Mouse (Mus musculus): ENCODE measurements at regions not wholly inside any gene's neighbourhood (a gene's known extent, or its start where the extent isn't known, plus 50 kb on each side); places are given as distances from the start of the nearest gene placed in this dataset.
A peak's percentile ranks its signal among the peaks of the same experiment; 100 is the strongest.

DNA sequence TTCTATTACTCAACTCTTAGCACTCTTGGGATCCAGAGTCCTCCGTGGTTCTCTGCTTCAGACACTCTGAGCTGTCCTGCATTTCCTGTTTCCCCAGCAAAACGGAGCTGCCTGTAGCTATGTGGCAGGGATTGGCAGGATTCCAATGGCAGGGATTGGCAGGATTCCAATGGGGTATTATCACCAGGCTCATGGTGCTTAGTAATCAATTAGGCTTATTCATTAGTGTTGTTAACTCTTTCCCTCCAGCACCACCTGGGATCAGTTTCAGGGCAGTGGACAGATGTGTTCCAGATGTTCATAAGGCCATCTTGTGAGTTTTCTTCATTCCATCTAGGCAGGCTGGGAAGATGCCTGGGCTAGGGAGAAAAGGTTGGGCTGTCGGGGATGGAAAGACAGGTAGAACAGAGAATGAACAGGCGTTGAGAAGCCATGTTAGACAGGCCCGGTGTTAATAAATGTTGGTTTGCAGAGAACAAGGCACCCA lies 163.5 kb downstream of the Emp1 start:
- DNase-seq (ENCODE audit: extremely low spot score in 1 of 2, low spot score in 2 of 2), result peak; percentile 35 to 39
- intact Hi-C loops (cut with DNase I), result loop anchor here (2.0 to 10.0 kb wide), 4 partner anchors 81 to 376 kb away; no protein-coding TSS in a partner anchor

DNA sequence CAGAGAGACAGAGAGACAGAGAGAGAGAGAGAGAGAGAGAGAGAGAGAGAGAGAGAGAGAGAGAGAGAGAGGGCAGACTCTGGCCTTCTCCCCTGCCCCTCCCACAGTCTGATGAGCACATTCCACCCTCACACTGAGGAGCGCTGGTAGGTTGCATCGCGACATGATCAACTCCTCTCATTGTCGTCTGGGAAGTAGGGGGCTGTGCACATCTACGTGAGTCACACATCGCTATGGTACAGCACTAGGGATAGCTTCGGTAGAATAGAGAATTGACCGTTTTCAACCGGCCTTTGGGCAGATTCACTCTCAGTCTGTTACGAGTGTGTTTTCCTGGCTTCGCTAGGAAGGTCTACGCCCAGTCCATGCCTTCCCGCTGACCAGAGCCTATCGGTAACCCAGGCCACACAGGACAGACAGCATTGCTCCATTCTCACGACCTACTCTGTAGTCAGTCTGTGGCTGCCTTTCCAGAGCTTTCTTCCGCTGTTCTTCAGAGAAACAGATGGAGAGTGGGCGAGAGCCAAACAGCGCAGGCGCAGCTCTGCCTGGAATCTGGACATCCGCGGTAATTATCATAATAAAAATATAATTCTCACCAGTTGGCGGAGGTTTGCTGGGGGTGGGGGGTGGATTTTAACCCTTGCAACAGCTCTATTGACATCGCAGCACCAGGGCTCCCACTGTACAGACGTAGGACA lies 164.3 kb downstream of the Emp1 start:
- intact Hi-C loops (cut with DNase I), result loop anchor here (1.0 to 10.0 kb wide), 5 partner anchors 82 to 376 kb away; no protein-coding TSS in a partner anchor
- H3K4me3 ChIP-seq, result no peak overlapping the region
- peak overlapping the region; percentile 91 for H3K27ac ChIP-seq
- DNase-seq (ENCODE audit: extremely low spot score in 1 of 2, low spot score in 2 of 2), result peak; percentile 63 to 71
- no peak for TF ChIP-seq CTCF (IDR thresholded peaks at IDR 0.05)

More for the DNA sequence above, 163.5 kb downstream of the Emp1 start:
- Histone ChIP-seq H3K4me3 (no peak overlapping the region), H3K27ac (peak overlapping the region; percentile 77)
- no peak for TF ChIP-seq CTCF (IDR thresholded peaks at IDR 0.05)

DNA sequence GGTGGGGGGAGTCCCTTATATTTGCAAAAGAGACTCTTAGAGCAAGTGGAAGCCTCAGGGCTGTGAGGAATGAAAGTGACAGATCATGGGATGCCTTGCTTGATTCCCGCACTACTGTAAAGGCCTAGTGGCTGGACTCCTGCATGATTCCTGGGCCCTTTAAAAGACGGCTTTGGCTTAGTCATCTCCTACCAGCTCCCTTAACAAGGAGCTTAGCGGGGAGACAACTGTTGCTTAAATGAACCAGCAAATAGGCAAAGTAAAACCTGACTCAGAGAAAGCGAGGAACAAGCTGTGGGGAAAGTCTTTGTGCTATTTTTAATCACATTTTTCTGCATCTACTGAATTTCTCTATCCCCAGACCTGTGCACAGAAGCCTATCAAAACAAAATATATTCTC lies 165.5 kb downstream of the Emp1 start:
- TF ChIP-seq CTCF (IDR thresholded peaks at IDR 0.05), result no peak
- Histone ChIP-seq H3K27ac (peak overlapping the region; percentile 91), H3K4me3 (no peak overlapping the region)
- intact Hi-C loops (cut with DNase I), result loop anchor here (1.0 to 10.0 kb wide), 5 partner anchors 83 to 374 kb away; no protein-coding TSS in a partner anchor
- peak in 1 of 2 experiments; percentile 26 for DNase-seq (ENCODE audit: extremely low spot score in 1 of 2, low spot score in 2 of 2)

DNA sequence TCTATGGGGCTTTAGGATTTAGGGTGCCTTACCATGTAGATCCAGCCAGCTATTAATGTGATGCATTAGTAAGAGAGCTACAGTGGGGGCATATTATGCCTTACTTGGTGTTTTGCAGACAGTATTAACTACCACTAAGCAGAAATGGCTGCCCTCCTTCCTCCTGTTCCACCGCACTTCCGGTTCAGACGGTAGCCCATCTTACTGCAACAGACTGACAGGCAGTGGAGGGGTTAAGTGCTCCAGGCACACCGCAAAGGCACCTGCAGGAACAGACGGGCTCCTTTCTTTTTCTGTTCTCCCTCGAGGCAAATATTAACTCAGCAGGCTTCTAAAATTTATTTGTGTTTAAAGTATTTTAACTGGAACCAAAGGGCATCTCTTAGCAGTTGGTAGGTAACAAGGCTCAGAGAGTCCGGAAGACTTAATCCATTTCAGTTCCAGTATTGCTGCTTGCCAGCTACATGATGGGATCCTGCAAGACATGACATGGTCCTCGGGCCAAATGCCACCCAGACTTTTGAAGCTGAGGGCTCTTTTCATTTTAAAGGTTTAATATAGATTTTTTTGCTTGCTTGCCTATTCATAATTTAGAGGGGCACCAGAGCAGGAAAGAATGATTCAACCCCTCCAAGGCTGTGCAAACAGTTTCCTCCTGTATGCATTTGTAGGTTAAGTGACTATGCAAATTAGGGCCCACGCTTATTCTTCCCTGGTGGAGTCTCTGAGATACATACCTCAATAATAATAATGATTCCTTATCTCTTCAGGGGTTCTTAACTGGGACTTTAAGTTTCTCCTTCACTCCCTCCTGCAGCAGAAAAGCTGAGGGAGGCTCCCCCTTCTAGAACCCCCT lies 177.7 kb downstream of the Emp1 start:
- intact Hi-C loops (cut with DNase I), result no loop called here
- DNase-seq (ENCODE audit: extremely low spot score in 1 of 2, low spot score in 2 of 2), result no peak
- Histone ChIP-seq H3K27ac (no peak overlapping the region), H3K4me3 (no peak overlapping the region)
- no peak for TF ChIP-seq CTCF (IDR thresholded peaks at IDR 0.05)

DNA sequence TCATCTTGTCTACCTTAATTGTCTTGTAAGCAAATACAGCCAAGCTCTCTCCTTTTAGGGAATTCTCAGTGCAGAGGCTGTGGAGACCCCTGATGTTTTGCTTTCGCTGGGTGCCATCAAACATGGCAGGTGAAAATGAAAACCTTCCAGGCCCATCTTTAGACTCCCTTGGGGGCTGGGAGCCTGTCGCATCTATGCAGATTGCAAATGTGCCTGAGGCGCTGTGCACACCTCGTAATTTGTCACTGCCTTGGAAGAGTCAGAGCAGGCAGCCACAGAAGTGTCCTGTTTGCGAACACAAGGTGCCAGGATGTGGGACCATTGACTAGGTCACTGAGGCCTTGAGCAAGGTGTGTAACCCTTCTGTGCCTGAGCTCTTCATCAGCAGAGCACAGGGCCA lies 179.2 kb downstream of the Emp1 start:
- intact Hi-C loops (cut with DNase I), result no loop called here
- no peak for TF ChIP-seq CTCF (IDR thresholded peaks at IDR 0.05)
- Histone ChIP-seq H3K4me3 (no peak overlapping the region), H3K27ac (no peak overlapping the region)
- DNase-seq (ENCODE audit: extremely low spot score in 1 of 2, low spot score in 2 of 2), result no peak

DNA sequence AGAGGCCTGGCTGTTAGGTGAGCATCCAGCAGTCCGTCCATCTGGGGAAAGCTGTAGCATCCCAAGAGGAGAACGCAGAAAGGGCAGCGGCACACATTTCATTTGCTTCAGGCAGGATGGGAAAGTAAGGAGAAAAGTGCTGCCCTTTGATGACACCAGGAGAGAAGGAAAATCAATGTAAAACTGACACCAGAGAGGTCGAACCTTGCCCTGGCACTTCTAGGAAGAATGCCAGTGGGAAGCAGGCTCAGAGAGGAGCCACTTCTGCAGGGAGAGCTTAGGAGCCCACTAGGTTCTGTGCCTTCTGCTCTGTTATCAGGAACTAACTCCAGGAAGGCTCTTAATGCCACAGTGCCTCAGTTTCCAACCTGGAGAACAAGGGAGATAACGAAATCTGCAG lies 180.0 kb downstream of the Emp1 start:
- no peak for TF ChIP-seq CTCF (IDR thresholded peaks at IDR 0.05)
- Histone ChIP-seq H3K4me3 (no peak overlapping the region), H3K27ac (no peak overlapping the region)
- intact Hi-C loops (cut with DNase I), result no loop called here
- DNase-seq (ENCODE audit: extremely low spot score in 1 of 2, low spot score in 2 of 2), result no peak

DNA sequence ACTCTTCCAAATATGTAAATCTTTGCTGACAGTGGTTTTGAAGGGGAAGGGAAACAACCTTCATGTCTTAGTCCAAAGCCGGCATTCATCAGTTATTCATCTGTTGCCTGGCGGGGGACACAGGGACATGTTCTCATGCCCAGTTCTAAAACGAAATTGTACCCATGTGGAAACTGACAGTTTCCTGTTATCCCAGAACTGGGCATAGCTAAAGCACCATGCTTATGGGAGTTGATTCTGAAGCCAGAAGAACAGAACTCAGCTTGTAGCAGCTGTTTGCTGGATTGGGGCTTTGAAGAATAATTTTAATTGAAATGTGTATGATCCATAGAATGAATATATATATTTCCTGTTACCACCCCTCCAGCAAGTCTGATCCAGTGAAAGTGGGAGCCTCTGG lies 181.0 kb downstream of the Emp1 start:
- Histone ChIP-seq H3K4me3 (no peak overlapping the region), H3K27ac (no peak overlapping the region)
- TF ChIP-seq CTCF (IDR thresholded peaks at IDR 0.05), result no peak
- intact Hi-C loops (cut with DNase I), result no loop called here
- no peak for DNase-seq (ENCODE audit: extremely low spot score in 1 of 2, low spot score in 2 of 2)

DNA sequence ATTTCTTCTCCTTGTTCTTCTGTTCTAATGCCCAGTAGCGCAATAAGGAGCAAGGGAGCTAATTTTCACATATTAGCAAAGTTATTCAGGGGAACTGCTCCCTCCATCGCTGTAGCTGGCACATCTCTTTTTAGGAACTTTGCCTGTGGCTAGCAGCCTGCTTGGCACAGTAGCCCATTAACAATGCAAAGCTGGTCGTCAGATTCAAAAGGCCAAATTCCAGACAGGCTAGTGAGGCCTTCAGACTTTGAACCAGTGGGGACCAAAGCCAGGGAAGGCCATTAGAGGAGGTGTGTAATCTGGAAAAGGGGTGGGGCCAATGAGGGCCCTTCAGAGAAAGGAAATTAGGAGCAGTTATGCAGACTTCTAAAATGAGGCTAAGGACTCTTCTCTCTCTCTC lies 181.5 kb downstream of the Emp1 start:
- Histone ChIP-seq H3K27ac (no peak overlapping the region), H3K4me3 (no peak overlapping the region)
- no peak for TF ChIP-seq CTCF (IDR thresholded peaks at IDR 0.05)
- DNase-seq (ENCODE audit: extremely low spot score in 1 of 2, low spot score in 2 of 2), result peak in 1 of 2 experiments; percentile 23
- intact Hi-C loops (cut with DNase I), result no loop called here

DNA sequence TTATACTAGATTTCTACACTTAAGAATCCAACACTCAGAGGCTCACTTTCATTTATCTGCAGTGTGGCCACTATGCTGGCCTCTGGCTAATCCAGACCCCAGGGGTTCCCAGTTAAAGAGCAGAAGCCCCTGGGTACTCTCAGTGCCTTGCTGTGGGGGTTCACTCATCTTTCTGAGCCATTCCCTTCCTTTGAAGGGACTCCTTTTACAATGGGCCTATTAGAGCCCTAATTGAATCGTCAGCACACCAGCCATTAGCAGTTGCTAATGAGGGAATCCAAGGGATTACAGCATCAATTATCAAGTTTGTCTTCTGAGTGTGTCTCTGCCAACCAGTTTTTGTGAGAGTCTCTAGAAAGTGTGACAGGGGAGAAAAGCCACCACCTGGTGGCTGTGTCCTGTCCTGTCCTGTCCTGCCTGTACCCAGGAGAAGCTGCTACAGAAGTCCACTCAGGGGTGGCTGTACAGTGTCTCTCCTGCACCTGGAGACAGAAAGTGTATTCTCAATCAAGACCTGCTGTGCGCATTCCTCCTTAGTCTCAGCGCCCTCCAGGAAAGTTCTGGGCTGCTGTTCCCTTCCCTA lies 188.1 kb downstream of the Emp1 start:
- H3K4me3 ChIP-seq, result no peak overlapping the region
- intact Hi-C loops (cut with DNase I), result no loop called here
- no peak overlapping the region for H3K27ac ChIP-seq
- TF ChIP-seq CTCF (IDR thresholded peaks at IDR 0.05), result no peak
- DNase-seq (ENCODE audit: extremely low spot score in 1 of 2, low spot score in 2 of 2), result no peak

DNA sequence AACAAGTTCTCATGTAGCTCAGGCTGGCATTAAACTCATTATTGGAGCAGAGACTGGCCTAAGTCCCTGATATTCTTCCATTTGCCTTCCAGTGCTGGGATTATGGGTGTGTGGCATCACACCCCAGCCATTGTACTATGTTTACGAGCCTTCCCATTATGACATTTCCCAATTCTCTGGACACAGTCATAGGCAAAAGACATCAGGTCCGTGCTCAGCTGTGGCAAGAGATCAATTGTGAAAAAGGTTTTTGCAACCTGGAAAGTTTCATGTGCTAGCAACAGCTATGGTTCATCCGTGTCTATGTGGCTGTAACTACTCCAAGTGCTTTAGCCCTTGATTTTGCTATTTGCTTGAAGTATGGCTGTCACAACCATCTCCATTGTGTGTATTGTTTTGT lies 190.1 kb downstream of the Emp1 start:
- no peak for DNase-seq (ENCODE audit: extremely low spot score in 1 of 2, low spot score in 2 of 2)
- intact Hi-C loops (cut with DNase I), result no loop called here
- TF ChIP-seq CTCF (IDR thresholded peaks at IDR 0.05), result no peak
- no peak overlapping the region for H3K4me3 ChIP-seq
- no peak overlapping the region for H3K27ac ChIP-seq

DNA sequence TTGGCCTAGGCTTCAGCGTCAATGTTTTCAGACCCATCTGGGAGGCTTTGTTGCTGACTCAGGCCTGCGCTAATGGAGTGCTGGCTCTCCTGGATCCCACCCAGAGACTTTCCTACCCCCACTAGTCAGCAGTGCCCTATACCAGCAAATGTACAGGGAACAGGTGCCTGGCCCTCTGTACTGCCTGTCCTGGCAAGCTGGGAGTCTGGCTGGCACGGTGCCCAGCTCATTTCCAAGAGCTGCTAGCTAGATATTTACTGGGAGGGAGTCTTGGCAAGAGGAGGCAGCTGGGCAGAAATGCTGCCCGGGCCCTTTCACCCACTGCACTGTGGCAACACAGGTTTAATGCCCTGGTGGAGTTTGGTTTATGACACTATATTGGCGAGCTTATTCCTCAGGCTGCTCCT lies 197.2 kb downstream of the Emp1 start:
- Histone ChIP-seq H3K4me3 (no peak overlapping the region), H3K27ac (no peak overlapping the region)
- TF ChIP-seq CTCF (IDR thresholded peaks at IDR 0.05), result no peak
- peak; percentile 69 to 74 for DNase-seq (ENCODE audit: extremely low spot score in 1 of 2, low spot score in 2 of 2)
- intact Hi-C loops (cut with DNase I), result no loop called here

DNA sequence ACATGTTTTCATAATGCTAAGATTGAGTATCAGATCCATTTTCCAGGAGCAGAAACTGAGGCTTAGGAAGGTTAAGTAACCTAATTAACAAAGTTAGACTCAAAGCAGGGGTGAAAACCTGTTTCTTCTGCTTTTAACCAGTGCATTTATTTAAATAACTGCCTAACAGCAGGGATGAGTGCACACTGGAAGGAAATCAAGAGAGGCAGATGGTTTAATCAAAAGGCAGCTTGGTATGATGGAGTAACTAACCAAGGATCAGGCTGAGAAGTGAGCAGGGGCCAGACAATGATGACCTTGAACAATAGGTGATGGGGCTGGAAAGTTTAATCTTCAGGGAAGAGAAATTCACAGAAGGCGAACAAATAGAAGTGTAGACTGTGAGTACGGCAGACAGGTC lies 199.9 kb downstream of the Emp1 start:
- intact Hi-C loops (cut with DNase I), result no loop called here
- no peak for TF ChIP-seq CTCF (IDR thresholded peaks at IDR 0.05)
- DNase-seq (ENCODE audit: extremely low spot score in 1 of 2, low spot score in 2 of 2), result no peak
- no peak overlapping the region for H3K4me3 ChIP-seq
- peak overlapping the region; percentile 28 for H3K27ac ChIP-seq
